8 mouse cellular contexts compared by ENCODE assay signal in the genomic region with DNA sequence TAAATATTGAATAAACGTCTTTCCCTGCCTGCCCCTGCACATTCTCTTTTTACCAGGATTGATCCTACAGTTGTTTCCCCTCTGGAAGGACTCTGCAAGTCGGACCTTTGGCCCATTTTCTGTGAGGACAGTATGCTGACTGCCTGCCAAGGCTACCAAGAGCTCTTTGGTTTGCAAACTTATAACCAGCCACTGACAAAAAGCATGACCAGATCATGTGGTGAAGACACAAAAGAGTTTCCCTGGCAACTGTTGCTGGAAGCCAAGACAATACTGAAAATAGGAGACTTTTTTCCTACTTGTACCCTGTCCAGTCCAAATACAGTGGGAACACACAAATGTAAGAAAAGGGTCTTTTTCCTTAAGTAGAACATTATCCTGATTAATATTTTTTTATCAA.
DNase-seq lines count a peak whose midpoint lies in the region; ATAC-seq and TF ChIP-seq lines count a peak whose summit lies in the region.

No protein-coding gene starts in this region.

- peak; percentile 72 for ATAC-seq in hindbrain, embryonic 12.5 days (ENCODE audit: low FRiP score)
- ATAC-seq in midbrain, postnatal 0 days (ENCODE audit: low FRiP score): peak; percentile 65
- ATAC-seq in activated CD4-positive, CD25-positive, alpha-beta regulatory T cell, adult 4 months: no peak

- H3K4me1 ChIP-seq in hindbrain, embryonic 12.5 days: peaks cover 2% of the 10 kb centered on the region; the same call in 1 of the 2 replicates
- no peaks in the 10 kb centered on the region for H3K4me1 ChIP-seq in midbrain, postnatal 0 days (ENCODE audit: insufficient read depth, low read length)

- no peak overlapping the region for H3K9ac ChIP-seq in hindbrain, embryonic 12.5 days
- no peak overlapping the region for H3K9ac ChIP-seq in midbrain, postnatal 0 days (replicated peaks; ENCODE audit: low read length, poor library complexity, severe bottlenecking)

- TF ChIP-seq CTCF in midbrain, postnatal 0 days (IDR thresholded peaks at IDR 0.05): no peak

- WGBS in hindbrain, embryonic 12.5 days: 52% methylated on average over 2 of the region's 2 CpGs
- 26% methylated on average over 2 of the region's 2 CpGs for WGBS in midbrain, postnatal 0 days

- no peaks in the 10 kb centered on the region for H3K27me3 ChIP-seq in hindbrain, embryonic 12.5 days
- H3K27me3 ChIP-seq in midbrain, postnatal 0 days (ENCODE audit: insufficient read depth, low read length): no peaks in the 10 kb centered on the region

- peaks cover 28% of the 10 kb centered on the region for H3K36me3 ChIP-seq in hindbrain, embryonic 12.5 days
- H3K36me3 ChIP-seq in midbrain, postnatal 0 days (ENCODE audit: insufficient read depth, low read length): peaks cover 4% of the 10 kb centered on the region; the same call in 1 of the 2 replicates

- DNase-seq in layer of hippocampus, adult 11-12 months (ENCODE audit: low spot score): peak; percentile 63
- no peak for DNase-seq in layer of hippocampus, adult 9-10 months (ENCODE audit: low spot score)
- DNase-seq in cerebellum, adult 8-10 months: peak; percentile 16
- peak; percentile 39 to 58 for DNase-seq in layer of hippocampus, postnatal 10 days (ENCODE audit: low spot score in 2 of 2)
- DNase-seq in midbrain, postnatal 0 days (ENCODE audit: low spot score): peak; percentile 87
- no peak for DNase-seq in thymus, postnatal 10 days (ENCODE audit: low spot score in 2 of 2)

- no peak overlapping the region for H3K4me3 ChIP-seq in hindbrain, embryonic 12.5 days
- H3K4me3 ChIP-seq in midbrain, postnatal 0 days (ENCODE audit: low read depth, low read length): no peak overlapping the region

- H3K4me2 ChIP-seq in hindbrain, embryonic 12.5 days (replicated peaks): no peak overlapping the region
- no peak overlapping the region for H3K4me2 ChIP-seq in midbrain, postnatal 0 days (ENCODE audit: low read depth, low read length, poor library complexity, severe bottlenecking)

- H3K27ac ChIP-seq in hindbrain, embryonic 12.5 days: no peak overlapping the region
- no peak overlapping the region for H3K27ac ChIP-seq in midbrain, postnatal 0 days (ENCODE audit: low read depth, low read length)

- H3K9me3 ChIP-seq in hindbrain, embryonic 12.5 days (replicated peaks): no peaks in the 10 kb centered on the region
- no peaks in the 10 kb centered on the region for H3K9me3 ChIP-seq in midbrain, postnatal 0 days (ENCODE audit: low read length)

Comparison
In these comparisons a context has a peak if more than half of its experiments do, and no peak if none do; other contexts are left out.
1. DNase-seq: peak in layer of hippocampus, adult 11-12 months (single experiment), cerebellum, adult 8-10 months (single experiment), layer of hippocampus, postnatal 10 days (2 of 2) and midbrain, postnatal 0 days (single experiment); none in layer of hippocampus, adult 9-10 months (single experiment) and thymus, postnatal 10 days (0 of 2).